Mouse (Mus musculus): Measurements from ENCODE around the gene Ctsa.
"Not testable (repeated sequence)": the region's sequence is repeated elsewhere in the genome, so short reads cannot be mapped to it uniquely, and the experiment has no call there.

Gene Ctsa

GRCm38 (mm10) chr2:164877376-164878215 is 44.9 kb downstream of the Ctsa start:
- not testable (repeated sequence) for DNase-seq (ENCODE audit: low spot score in 2 of 2)

GRCm38 (mm10) chr2:164878509-164879227 is 46.0 kb downstream of the Ctsa start:
- DNase-seq (ENCODE audit: low spot score in 2 of 2): no peak

- DNase-seq (ENCODE audit: low spot score in 2 of 2): peak; percentile 90 to 91
Observed at GRCm38 (mm10) chr2:164879228-164879567, 46.5 kb downstream of the Ctsa start, which contains the start of gene Pcif1. Gene Pcif1, plus strand, starts transcription at chr2:164879304.

- DNase-seq (ENCODE audit: low spot score in 2 of 2): peak; percentile 92 to 94
Observed at GRCm38 (mm10) chr2:164879568-164880277, 47.0 kb downstream of the Ctsa start.

- no peak for DNase-seq (ENCODE audit: low spot score in 2 of 2)
Observed at GRCm38 (mm10) chr2:164882619-164883018, 49.9 kb downstream of the Ctsa start.

GRCm38 (mm10) chr2:164885788-164886187 is 53.1 kb downstream of the Ctsa start:
- peak; percentile 84 to 89 for DNase-seq (ENCODE audit: low spot score in 2 of 2)

GRCm38 (mm10) chr2:164886617-164887016 is 53.9 kb downstream of the Ctsa start:
- peak in 1 of 2 experiments; percentile 44 for DNase-seq (ENCODE audit: low spot score in 2 of 2)

- no peak for DNase-seq (ENCODE audit: low spot score in 2 of 2)
Observed at GRCm38 (mm10) chr2:164888996-164889395, 56.3 kb downstream of the Ctsa start.

GRCm38 (mm10) chr2:164889960-164890359 is 57.3 kb downstream of the Ctsa start:
- DNase-seq (ENCODE audit: low spot score in 2 of 2): no peak

Measured in frontal cortex, postnatal 36 days (tissue).